Mouse (Mus musculus) T-helper 1 cell (primary cell): ENCODE results near the gene Chst3.
"Not testable (repeated sequence)": the region's sequence is repeated elsewhere in the genome, so short reads cannot be mapped to it uniquely, and the experiment has no call there.

Experiments used
- in situ Hi-C: fragments of 300-600 bp; cut with MboI, MseI; formaldehyde crosslinking; loops from one replicate; pipeline ENCODE4 v1.15.1; 2025; ENCODE audit warnings: high pct_unique_total_duplicates

Chst3 gene

DNA sequence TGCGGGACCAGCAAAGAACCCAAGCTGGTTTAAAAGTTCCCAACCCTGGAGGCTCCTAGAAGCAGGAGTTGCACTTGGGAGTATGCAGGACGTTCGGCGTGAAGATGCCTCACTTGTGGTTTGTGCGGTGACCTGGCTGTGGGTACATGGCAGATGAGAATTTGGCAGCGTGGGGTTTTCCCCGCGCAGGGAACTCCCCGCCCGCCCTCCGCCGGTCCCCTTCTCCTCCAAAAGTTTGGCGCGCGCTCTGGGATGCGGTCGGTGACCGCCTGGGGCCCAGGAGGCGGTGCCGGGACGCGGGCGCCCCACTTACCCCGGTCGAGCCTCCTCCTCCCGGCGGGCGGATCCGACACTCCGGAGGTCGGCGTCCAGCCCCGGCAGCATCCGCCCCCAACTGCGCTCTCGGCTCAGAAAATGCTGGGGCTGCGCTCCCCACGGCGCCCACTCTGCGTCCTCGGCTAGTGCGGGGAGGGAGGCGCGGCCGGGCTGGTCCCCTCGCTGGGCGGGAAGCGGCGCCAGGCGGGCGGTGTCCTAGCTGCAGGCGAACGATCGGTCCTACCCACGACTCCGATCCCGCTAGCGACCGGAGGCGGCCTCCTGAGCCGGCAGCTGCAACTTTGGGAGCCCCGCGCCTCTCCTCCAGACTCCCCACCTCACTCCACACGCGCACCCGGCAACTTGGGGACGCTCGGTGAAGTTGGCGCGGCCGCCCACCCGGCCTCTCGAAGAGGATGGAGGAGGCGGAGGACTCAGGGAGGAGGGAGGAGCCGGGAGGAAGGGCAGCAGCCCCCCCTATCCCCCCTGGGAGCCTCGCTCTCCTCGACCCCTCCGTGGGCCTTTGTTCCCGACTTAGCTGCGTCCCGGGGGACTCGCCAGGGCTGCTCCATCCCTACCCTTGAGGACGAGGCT, at the start of gene Chst3:
Gene Chst3, minus strand, starts transcription at position 670 of the 909 bp plus-strand sequence.
- in situ Hi-C loops: loop anchor here (5.0 to 10.0 kb wide), 2 partner anchors 48 to 324 kb away; no protein-coding TSS in a partner anchor

DNA sequence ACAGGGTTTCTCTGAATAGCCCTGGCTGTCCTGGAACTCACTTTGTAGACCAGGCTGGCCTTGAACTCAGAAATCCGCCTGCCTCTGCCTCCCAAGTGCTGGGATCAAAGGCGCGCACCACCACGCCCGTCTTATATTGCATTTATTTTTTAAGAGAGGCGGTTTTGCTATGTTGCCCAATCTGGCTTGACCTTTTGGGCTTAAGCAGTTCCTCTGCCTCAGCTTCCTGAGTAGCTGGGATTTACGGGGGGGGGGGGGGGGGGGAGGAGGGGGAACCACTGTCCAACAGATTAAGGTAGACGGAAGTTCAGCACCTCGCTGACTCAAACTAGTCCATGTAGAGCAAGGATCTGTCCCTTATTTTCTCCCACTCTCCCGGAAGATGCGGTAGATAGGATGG, 49.7 kb upstream of the Chst3 start:
- in situ Hi-C loops: loop anchor here (5.0 kb wide), 1 partner anchor 51 kb away; the partner anchor contains the start of gene Chst3

DNA sequence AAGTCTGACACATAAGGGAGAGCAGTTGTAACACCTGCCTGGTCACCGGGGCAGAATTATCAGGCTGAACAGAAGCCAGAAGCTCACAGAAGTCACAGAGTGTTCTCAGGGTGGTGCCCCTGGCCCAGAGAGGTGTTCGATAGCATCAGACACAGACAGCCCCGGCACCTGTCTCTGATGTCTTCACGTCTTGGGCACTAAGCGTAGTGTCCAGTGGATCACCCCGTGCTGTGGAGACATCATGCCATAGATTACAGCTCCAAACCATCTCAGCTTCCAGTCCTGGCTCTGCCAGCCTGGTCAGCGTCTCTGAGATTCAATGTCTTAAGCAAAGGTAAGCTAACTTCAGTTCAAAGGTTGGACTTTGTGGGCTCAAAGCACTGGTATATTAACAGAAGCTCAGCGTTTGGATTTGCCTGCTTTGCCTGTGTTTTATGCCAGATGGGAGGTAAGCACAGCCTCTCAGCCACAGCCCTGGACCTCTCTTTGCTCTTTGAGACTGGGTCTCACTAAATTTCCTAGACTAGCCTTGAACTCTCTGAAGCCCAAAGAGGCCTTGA, 47.9 kb upstream of the Chst3 start:
- in situ Hi-C loops: loop anchor here (5.0 kb wide), 1 partner anchor 50 kb away; the partner anchor contains the start of gene Chst3

DNA sequence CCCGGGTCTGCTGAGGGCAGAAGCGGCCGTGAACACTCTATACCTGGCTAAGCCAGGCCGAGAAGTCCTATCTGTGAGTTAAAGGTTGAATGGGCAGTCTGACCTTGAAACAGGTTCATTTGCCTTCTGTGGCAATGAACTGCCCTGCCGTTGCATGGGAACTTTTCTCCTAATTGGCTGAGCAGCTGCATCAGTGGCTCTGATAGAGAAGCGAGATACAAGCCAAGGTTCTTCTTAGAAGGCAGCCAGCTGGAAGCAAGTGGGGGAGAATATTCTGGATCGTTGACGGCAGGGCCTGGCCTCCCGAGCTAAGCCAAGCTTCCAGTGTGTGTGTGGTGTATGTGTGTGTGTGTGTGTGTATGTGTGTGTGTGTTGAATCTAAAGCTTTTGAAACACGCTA, 46.2 kb upstream of the Chst3 start:
- in situ Hi-C loops: loop anchor here (5.0 kb wide), 1 partner anchor 48 kb away; the partner anchor contains the start of gene Chst3

DNA sequence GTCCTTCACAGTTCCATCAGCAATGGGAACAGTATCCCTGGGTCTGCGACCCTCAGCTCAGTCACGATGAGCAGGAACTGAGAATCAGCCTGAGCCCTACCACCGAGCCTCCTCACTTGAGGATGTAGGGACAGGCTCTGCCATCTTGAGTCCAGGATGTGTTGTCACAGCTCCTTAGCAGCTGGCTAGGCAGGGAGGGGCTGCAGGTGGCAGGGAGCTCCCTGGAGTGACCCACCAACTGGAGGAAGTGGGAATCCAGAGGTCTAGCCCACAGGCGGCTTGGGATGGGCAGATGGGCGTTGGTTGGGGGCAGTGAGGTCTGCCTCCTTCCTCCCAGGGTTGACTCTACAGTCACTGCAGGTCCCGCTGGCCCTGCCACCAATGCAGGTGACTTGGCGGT, 44.3 kb upstream of the Chst3 start:
- in situ Hi-C loops: no loop called here

DNA sequence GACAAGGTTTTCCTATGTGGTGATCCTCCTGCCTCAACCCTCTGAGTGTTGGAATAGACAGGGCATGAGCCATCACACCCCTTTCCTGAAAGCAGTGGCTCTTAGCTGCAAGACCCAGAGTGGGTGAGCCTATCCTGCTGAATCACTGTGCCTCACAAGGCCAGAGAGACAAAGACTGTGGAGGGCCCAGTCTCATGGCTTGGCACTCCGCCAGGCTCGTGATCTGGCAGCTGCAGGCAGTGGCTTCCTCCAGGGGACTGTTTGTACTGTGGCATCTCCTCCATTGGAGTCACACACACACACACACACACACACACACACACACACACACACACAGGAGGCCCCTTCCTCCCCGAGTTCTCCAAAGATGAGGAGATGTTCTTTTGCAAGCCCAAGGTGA, 43.3 kb upstream of the Chst3 start:
- in situ Hi-C loops: no loop called here

DNA sequence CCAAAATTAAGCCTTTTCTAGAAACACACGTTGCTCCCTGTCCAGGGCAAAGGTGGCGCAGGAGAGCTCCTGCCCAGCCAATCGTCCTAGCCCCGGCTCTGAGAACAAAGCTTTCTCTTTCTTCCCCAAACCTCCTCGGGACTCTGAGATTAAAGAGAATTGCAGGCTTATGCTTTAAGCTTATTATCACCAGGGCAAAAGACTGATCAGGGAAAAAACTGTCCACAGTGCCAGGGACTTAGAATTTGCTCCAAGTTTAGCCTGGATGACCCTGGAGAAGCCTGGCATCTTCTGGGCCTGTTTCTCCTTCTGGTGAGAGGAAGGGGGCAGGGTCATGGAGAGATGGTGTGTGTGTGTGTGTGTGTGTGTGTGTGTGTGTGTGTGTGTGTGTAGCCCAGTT, 42.5 kb upstream of the Chst3 start:
- in situ Hi-C loops: no loop called here

DNA sequence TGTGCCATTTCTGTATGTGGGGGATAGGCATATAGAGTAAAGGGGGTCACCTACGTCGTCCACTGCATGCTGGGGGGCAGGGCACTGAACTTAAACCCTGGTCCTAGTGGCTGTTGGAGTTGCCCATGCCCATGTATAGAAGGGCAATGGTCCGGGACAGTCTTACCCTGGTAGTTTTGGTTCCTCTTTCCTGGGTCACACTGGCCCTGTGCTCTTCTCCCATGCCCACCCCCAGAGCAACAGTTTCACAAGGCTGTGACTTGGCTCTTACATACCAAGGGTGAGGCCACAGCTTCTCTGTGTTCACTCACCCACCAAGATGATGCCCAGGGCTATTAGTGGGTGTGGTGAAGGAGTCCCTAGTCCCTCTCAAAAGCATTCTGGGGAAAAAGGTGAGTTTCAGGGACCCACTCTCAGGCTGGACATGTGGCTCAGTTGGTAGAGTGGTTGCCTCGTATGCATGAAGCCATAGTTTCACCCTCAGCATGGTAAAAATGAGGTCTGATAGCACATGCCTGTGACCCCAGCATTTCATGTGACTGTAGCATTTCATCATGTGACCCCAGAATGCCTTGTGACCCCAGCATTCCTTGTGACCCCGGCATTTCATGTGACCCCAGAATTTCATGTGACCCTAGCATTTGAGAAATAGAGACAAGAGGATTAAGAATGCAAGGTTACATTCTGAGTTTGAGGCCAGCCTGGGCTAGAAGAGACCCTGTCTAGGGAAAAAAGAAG, 41.7 kb upstream of the Chst3 start:
- in situ Hi-C loops: no loop called here

DNA sequence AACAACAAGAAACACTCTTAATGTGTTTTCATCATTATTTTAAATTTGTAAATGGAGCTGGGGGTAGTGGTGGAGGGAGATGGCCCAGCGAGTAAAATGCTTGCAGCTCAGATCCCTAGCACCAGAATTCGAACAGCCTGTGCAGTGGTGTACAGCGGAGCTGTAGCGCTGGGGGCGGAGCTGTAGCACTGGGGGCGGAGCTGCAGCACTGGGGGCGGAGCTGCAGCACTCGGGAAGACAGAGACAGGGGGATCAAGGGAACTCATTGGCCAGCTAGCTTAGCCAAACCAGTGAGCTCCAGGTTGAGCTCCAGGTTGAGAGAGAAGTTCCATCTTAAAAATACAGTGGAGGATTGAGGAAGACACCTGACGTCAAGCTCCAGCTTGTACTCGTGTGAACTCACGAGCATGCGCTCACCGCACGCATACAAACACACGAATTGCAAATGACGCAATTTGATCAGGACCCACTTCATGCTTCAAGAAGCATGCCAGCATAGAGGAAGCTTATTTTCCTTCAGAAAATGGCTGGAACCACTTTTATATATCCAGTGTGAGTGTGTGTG, 38.3 kb upstream of the Chst3 start:
- in situ Hi-C loops: no loop called here

DNA sequence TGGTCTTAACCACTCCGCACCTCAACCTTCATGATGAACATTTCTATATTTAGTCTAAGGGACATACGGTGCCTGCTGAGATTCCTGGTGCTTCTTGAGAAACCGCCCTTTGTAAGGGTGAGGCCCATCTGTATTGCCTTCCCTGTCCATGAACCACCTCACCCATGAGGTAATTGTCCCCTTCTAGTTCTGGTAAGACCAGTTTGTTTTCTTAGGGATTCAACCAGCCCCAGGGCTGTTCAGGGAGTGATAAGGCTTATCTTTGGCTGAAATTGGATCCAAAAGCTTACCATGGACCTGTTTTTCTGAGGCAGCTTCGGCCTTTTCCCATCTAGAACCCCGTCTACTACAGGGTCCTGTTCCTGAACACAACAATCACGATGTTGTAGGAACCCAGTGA, 37.0 kb upstream of the Chst3 start:
- in situ Hi-C loops: no loop called here

DNA sequence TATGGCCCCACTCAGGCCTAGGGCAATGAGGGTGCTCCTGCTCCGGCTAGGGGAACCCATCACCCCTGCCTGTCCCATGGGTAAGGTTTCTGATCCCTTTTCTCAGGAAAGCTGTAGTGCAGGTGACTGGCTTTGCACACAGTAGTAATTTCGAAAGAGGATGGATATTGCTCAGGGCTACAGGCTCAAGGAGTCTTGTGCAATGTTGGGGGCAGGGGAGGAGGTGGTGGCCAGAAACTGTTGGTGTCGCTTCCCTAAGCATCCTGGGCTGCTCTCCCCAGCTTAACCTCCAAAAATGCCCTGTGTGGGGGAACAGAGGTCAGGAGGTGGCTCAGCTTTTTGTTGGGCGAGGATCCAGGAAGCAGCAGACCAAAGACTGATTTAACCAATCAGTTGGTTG, 33.5 kb upstream of the Chst3 start:
- in situ Hi-C loops: no loop called here

DNA sequence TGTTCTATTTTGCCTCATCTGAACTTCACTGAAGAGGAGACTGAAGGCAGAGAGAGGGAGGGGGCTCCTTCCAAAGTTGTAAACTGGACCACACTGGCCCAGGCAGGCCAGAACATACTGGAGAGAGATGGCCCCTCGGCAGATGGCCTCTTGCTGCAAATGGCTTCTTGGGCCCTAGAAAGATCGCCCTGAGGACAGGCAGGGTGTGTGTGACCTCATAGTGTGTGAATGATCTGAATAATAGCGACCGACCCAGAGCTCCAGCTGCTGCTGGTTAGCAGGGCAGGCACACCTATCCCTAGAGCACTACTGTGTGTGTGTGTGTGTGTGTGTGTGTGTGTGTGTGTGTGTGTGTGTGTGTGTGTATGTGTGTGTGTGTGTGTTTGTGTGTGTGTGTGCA, 33.1 kb upstream of the Chst3 start:
- in situ Hi-C loops: no loop called here

DNA sequence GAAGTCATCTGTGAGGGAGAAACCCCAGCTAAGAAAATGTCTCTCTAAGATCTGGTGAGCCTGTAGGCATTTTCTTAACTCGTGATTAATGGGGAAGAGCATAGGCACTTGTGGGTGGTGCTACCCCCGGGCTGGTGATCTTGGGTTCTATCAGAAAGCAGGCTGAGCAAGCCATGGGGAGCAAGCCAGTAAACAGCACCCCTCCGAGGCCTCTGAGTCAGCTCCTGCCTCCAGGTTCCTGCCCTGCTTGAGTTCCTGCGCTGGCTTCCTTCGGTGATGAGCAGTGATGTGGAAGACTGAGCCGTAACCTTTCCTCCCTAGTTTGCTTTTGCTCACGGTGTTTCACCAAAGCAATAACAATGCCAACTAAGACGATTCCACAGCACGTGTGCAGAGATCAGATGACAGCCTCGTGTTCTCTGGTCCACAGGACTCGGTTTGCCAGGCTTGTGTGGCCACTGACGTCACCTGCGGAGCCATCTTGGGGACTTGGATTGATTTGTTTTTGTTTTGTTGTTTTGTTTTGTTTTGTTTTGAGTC, 31.4 kb upstream of the Chst3 start:
- in situ Hi-C loops: no loop called here

DNA sequence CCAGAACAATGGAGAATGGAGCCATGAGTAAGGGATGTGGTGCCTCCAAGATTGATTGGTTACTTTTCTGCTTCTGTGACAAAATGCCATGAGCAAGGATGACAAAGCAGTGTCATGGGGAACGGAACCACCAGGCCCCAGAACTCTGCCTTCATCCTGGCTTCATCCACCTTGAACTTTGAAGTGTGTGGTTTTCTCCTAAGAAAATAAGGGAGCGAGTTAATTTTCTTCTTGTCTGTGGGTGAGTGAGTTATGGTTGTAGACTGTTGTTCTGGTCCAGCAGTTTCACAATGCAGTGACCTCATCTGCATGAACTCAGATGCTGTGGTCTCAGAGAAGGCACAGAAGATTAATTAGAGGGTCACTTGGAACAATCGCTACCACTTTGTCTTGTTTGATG, 29.3 kb upstream of the Chst3 start:
- in situ Hi-C loops: not testable (repeated sequence)

DNA sequence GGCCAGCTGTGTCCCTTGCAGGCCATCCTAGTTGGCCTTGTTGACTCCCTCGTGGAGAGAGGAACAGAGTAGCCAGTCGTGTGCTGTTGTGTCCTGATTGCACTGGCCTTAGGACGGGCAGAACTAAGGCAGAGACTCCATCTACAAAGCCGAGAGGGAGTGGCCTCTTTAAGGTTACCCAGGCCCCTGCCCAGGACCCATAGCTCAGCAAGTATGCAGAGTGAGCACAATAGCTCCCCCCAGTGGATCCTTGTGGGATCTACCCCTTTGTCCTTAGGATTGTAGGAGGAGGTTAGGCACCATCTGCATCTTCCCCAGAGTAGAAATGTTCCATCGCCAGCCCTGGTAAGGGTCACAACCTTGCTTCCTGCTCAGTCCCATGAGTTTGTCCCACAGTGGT, 27.5 kb upstream of the Chst3 start:
- in situ Hi-C loops: no loop called here

DNA sequence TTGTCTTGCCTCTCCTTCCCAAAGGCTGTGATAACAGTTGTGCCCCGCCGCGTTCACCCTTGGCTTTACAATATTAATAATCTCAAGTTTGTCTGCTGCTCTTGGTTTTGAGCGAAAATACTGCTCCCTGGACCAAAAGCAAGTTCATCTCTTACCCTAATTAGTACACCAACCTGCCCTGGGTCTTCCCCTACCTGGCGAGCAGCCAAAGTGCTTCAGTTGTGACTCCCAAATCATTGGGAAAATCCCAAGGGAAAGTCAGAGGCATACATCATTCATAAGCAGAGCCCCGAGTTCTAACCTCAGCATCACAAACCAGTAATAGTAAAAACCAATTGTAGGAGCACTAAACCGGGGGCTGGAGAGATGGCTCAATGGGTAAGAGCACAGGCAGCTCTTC, 26.6 kb upstream of the Chst3 start:
- in situ Hi-C loops: no loop called here

DNA sequence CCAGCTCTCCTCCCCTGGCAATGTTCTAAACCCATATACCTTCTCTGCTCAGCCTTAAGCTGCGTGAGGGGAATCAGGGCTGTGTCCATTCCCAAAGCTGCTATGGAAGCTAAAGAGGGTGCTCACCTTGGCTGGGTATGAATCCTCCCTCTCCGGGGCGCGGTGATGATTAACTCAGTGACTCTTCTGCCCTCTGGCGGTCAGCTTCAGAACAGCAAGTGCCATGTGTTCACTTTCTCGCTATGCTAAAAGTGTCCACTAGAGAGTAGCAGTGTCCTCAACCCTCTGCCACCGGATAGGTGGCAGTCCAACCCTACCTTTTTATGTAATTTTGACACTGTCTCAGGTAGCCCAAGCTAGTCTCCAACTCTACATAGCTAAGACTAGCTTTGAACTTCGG, 26.0 kb upstream of the Chst3 start:
- in situ Hi-C loops: no loop called here

DNA sequence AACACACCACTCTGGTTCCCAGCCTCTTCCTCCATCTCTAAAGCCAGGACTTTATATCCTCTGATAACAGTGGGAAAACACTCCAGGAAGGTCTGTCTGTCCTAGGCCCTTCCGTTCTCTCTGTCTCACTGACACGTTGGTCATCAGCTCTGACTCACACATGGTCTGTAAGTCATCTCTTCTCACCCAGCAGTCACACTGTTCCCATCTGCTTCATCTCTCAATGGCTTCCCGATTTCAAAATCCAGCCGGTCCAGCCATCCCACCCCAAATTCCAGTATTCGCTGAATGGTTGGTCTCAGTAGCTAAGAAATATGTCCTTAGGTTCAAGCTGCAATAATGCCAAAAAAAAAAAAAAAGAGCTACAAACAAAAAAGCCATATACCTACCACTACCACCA, 24.9 kb upstream of the Chst3 start:
- in situ Hi-C loops: no loop called here

DNA sequence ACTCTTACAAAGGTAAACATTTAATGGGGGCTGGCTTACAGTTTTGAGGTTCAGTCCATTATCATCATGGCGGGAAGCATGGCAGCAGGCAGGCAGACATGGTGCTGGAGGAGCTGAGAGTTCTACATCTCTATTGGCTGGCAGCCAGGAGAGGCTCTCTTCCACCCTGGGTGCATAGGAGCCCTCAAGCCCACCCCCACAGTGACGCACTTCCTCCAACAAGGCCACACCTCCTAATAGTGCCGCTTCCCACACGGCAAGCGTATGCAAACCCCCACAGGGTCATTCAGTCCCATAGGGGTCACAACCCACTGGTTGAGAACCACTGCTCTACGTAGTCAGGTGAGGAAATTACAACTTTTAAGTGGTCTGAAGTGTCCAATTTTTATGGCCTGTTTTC, 21.4 kb upstream of the Chst3 start:
- in situ Hi-C loops: no loop called here

DNA sequence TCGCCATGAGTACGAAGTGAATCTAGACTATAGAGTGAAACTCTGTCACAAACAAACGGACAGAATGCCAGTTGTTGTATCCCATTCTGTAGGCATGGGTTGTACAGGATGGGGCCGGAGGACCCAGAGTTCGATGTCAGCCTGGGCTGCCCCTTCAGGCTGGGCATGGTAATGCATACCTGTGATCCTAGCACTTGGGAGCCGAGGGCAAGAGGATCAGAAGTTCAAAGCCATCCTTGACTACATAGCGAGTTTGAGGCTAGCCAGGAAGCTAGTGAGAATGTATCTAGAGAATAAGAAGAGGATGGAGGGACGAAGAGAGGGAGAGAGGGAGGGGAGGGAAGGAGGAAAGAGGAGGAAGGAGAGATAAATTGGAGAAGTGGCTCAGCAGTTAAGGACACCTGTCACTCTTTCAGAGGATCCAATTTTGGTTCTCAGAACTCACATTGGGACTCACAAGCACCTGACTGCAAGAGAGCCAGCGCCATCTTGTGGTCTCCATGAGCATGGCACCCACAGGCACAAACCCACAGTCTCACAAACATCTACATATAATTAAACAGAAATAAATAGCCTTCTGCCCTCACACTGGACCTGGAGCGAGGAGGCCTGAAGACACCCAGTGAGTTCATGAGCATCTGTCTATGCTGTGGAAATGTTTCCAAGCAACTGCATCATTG, 18.6 kb upstream of the Chst3 start:
- in situ Hi-C loops: loop anchor here (5.0 kb wide), 1 partner anchor 50 kb away; no protein-coding TSS in a partner anchor

DNA sequence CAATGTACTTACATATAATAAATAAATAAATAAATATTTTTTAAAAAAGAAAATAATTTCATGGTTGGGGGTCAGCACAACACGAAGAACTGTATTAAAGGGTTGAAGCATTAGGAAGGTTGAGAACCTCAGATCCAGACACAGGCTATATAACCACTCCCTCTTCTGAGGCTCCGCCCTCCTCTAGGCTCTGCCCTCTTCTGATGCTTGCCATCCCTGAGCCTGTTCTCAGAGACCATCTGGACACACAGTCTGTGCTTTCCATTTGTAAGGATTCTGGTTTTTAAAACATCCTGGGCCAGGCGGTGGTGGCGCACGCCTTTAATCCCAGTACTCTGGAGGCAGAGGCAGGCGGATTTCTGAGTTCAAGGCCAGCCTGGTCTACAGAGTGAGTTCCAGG, 16.8 kb upstream of the Chst3 start:
- in situ Hi-C loops: loop anchor here (5.0 kb wide), 1 partner anchor 49 kb away; no protein-coding TSS in a partner anchor
